Mouse (Mus musculus) forebrain, embryonic 14.5 days (tissue): ENCODE results near the gene Csad. TPM values are rescaled to one million over a fixed set of nuclear protein-coding genes. Genes with fewer than 3 reads are reported as not detected.

ENCODE experiments used
- ATAC-seq: fragments of 200-750 bp; cut with Nextera tagmentation; 2 replicates; pipeline ENCODE4 v1.8.0; 2017; ENCODE audit warnings: mild to moderate bottlenecking, moderate library complexity
- DNase-seq: peaks from one replicate; pipeline ENCODE4 v3.0.0-alpha.2; 2015; ENCODE audit warnings: low spot score
- H3K27ac ChIP-seq: fragments of 300-500 bp; sonication (generic); 2 replicates; pipeline ENCODE4 v1.5.1; 2014; ENCODE audit warnings: low read depth, mild to moderate bottlenecking, control low read depth, low read length, moderate library complexity
- H3K27me3 ChIP-seq: fragments of 300-500 bp; sonication (generic); replicated peaks from 2 replicates; pipeline ENCODE4 v1.6.1; 2014; ENCODE audit warnings: low read length, control low read depth, mixed read lengths; ENCODE audit not compliant: control insufficient read depth, insufficient read depth
- H3K36me3 ChIP-seq: fragments of 300-500 bp; sonication (generic); 2 replicates; pipeline ENCODE4 v1.6.1; 2014; ENCODE audit warnings: low read length, control low read depth; ENCODE audit not compliant: control insufficient read depth, insufficient read depth
- H3K4me1 ChIP-seq: fragments of 300-500 bp; sonication (generic); 2 replicates; pipeline ENCODE4 v1.6.1; 2014; ENCODE audit warnings: antibody characterized with exemption, low read length, control low read depth; ENCODE audit not compliant: control insufficient read depth, insufficient read depth
- H3K4me2 ChIP-seq: fragments of 300-500 bp; sonication (generic); 2 replicates; pipeline ENCODE4 v1.6.1; 2014; ENCODE audit warnings: mild to moderate bottlenecking, control low read depth, low read length
- H3K4me3 ChIP-seq: fragments of 300-500 bp; sonication (generic); 2 replicates; pipeline ENCODE4 v1.5.1; 2014; ENCODE audit warnings: low read depth, low read length, control low read depth
- H3K9ac ChIP-seq: fragments of 300-500 bp; sonication (generic); 2 replicates; pipeline ENCODE4 v1.6.1; 2014; ENCODE audit warnings: mild to moderate bottlenecking, low read length, control low read depth, moderate library complexity
- H3K9me3 ChIP-seq: fragments of 300-500 bp; sonication (generic); replicated peaks from 2 replicates; pipeline ENCODE4 v1.6.1; 2016; ENCODE audit warnings: low read length, control low read depth, mixed read lengths; ENCODE audit not compliant: control insufficient read depth
- WGBS: fragments of 180-500 bp; shearing (Covaris S2); extraction: QIAGEN DNeasy Blood & Tissue Kit; methylation state at CpG from one replicate; pipeline ENCODE4 v1.1.7; 2014; 5-methylcytosine and 5-hydroxymethylcytosine counted together
- polyA plus RNA-seq: library from polyadenylated mRNA; unstranded; fragments of >200 nt; fragmentation: Nextera tagmentation; extraction: Ambion mirVana; gene quantifications from 2 replicates; pipeline ENCODE4 v1.2.1, GENCODE M21; 2014

Csad gene
- polyA plus RNA-seq, 1 experiment from 2014 or later, result 23.3 TPM

GRCm38 (mm10) chr15:102224992-102225617 lies 20.6 kb upstream of the Csad start:
- H3K36me3 ChIP-seq, result no peaks in the 10 kb centered on the region
- DNase-seq, result no peak
- peak overlapping the region; percentile 33 for H3K4me3 ChIP-seq
- H3K4me1 ChIP-seq, result peaks cover 4% of the 10 kb centered on the region; the same call in 1 of the 2 replicates
- no peaks in the 10 kb centered on the region for H3K9me3 ChIP-seq
- ATAC-seq, result no peak
- peak overlapping the region; percentile 58 for H3K9ac ChIP-seq
- H3K4me2 ChIP-seq, result peak overlapping the region; percentile 86
- 19% methylated on average over 21 of the region's 21 CpGs for WGBS
- no peak overlapping the region for H3K27ac ChIP-seq
- H3K27me3 ChIP-seq, result 0 out of 2 replicates have a peak, but pooled peaks cover 9% of the 10 kb centered on the region

- DNase-seq (peak; percentile 79), ATAC-seq (peak; percentile 89)
- Histone ChIP-seq H3K27me3 (0 out of 2 replicates have a peak, but pooled peaks cover 9% of the 10 kb centered on the region), H3K4me1 (peaks cover 4% of the 10 kb centered on the region; the same call in 1 of the 2 replicates), H3K4me2 (peak overlapping the region; percentile 86), H3K4me3 (peak overlapping the region; percentile 33), H3K9ac (peak overlapping the region; percentile 58), H3K9me3 (no peaks in the 10 kb centered on the region), H3K36me3 (no peaks in the 10 kb centered on the region), H3K27ac (no peak overlapping the region)
- WGBS, result 3% methylated on average over 41 of the region's 43 CpGs
These were observed 19.9 kb upstream of the Csad start for GRCm38 (mm10) chr15:102224186-102224991.

DNA sequence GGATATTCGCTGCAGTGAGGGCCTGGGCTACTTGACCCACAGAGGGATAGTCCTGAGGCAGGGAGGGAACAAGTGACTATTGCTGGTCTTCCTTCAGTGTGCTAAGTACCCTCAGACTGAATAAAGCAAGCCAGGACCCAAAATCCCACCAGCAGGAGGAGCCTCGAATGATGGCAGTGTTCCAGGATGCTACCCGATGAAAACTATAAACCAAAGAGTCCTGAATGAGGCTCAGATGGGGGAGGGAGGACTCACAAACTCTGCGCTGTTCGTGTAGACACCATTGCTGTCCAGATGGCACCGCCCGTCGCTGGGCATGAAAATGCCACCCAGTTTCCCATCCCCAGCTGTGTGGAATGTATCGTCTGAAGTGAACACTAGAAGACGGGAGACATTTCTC lies 17.9 kb upstream of the Csad start:
- 0 out of 2 replicates have a peak, but pooled peaks cover 9% of the 10 kb centered on the region for H3K27me3 ChIP-seq
- DNase-seq (peak; percentile 53), ATAC-seq (no peak)
- 54% methylated on average over 10 of the region's 10 CpGs for WGBS
- no peak overlapping the region for H3K27ac ChIP-seq
- peaks cover 6% of the 10 kb centered on the region for H3K36me3 ChIP-seq
- no peak overlapping the region for H3K4me2 ChIP-seq
- H3K4me1 ChIP-seq, result peaks cover 4% of the 10 kb centered on the region; the same call in 1 of the 2 replicates
- H3K4me3 ChIP-seq, result no peak overlapping the region
- H3K9ac ChIP-seq, result no peak overlapping the region
- no peaks in the 10 kb centered on the region for H3K9me3 ChIP-seq

- DNase-seq (no peak), ATAC-seq (no peak)
- no peak overlapping the region for H3K4me2 ChIP-seq
- H3K4me1 ChIP-seq, result no peaks in the 10 kb centered on the region
- no peak overlapping the region for H3K27ac ChIP-seq
- H3K9ac ChIP-seq, result no peak overlapping the region
- H3K36me3 ChIP-seq, result peaks cover 56% of the 10 kb centered on the region
- H3K4me3 ChIP-seq, result no peak overlapping the region
- no peaks in the 10 kb centered on the region for H3K9me3 ChIP-seq
- no peaks in the 10 kb centered on the region for H3K27me3 ChIP-seq
- 92% methylated on average over 7 of the region's 7 CpGs for WGBS
These were observed 12.8 kb upstream of the Csad start for GRCm38 (mm10) chr15:102217325-102217724.

- Histone ChIP-seq H3K9me3 (no peaks in the 10 kb centered on the region), H3K9ac (no peak overlapping the region), H3K36me3 (peaks cover 63% of the 10 kb centered on the region), H3K27ac (no peak overlapping the region), H3K4me3 (no peak overlapping the region), H3K4me2 (no peak overlapping the region), H3K4me1 (no peaks in the 10 kb centered on the region), H3K27me3 (no peaks in the 10 kb centered on the region)
- ATAC-seq, result no peak
- no peak for DNase-seq
- WGBS, result 92% methylated on average over 16 of the region's 16 CpGs
These were observed 12.1 kb upstream of the Csad start for GRCm38 (mm10) chr15:102216459-102217228.

GRCm38 (mm10) chr15:102215624-102216023 lies 11.1 kb upstream of the Csad start:
- 80% methylated on average over 6 of the region's 6 CpGs for WGBS
- Histone ChIP-seq H3K4me2 (no peak overlapping the region), H3K9ac (no peak overlapping the region), H3K4me1 (no peaks in the 10 kb centered on the region), H3K4me3 (no peak overlapping the region), H3K36me3 (peaks cover 69% of the 10 kb centered on the region), H3K9me3 (no peaks in the 10 kb centered on the region), H3K27me3 (no peaks in the 10 kb centered on the region), H3K27ac (no peak overlapping the region)
- DNase-seq (no peak), ATAC-seq (no peak)

DNA sequence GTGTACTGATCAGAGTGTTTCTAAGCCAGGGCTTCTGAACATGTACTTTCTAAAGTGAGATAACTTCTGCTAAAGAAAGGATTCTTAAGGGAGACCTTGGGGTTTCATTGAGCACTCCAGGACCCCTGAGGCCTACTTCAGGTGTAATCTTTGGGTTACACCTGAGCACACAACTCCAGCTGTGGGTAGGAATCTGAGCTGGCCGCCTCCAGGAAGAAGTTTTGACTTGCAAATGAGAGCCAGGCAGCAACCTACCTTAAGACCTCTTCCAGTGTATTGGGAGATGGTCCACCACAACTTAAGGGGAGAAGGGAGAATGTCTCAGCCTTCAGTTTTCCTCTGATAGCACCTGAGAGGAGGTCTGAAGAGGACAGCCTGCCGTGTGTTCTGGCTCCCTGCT lies 9.6 kb upstream of the Csad start:
- WGBS, result 46% methylated on average over 2 of the region's 2 CpGs
- Histone ChIP-seq H3K9ac (no peak overlapping the region), H3K27me3 (no peaks in the 10 kb centered on the region), H3K4me1 (no peaks in the 10 kb centered on the region), H3K36me3 (peaks cover 83% of the 10 kb centered on the region), H3K27ac (no peak overlapping the region), H3K4me2 (no peak overlapping the region), H3K9me3 (no peaks in the 10 kb centered on the region), H3K4me3 (no peak overlapping the region)
- DNase-seq (no peak), ATAC-seq (no peak)

- ATAC-seq (no peak), DNase-seq (no peak)
- 87% methylated on average over 6 of the region's 6 CpGs for WGBS
- Histone ChIP-seq H3K9ac (no peak overlapping the region), H3K27ac (no peak overlapping the region), H3K4me1 (no peaks in the 10 kb centered on the region), H3K36me3 (peaks cover 93% of the 10 kb centered on the region), H3K27me3 (no peaks in the 10 kb centered on the region), H3K9me3 (no peaks in the 10 kb centered on the region), H3K4me3 (no peak overlapping the region), H3K4me2 (no peak overlapping the region)
These were observed 7.4 kb upstream of the Csad start for GRCm38 (mm10) chr15:102211895-102212294.
